Mouse (Mus musculus): ENCODE measurements around the gene Phf12.
"Not testable (repeated sequence)": the region's sequence is repeated elsewhere in the genome, so short reads cannot be mapped to it uniquely, and the experiment has no call there.

Phf12 gene

GRCm38 (mm10) chr11:78032809-78033195 is 50.2 kb downstream of the Phf12 start:
- no peak for DNase-seq

GRCm38 (mm10) chr11:78033931-78034617 is 51.5 kb downstream of the Phf12 start:
- no peak for DNase-seq

- DNase-seq, result no peak
Measured at GRCm38 (mm10) chr11:78036791-78037190, 54.2 kb downstream of the Phf12 start.

GRCm38 (mm10) chr11:78037831-78038752 is 55.5 kb downstream of the Phf12 start, which contains the start of gene Flot2:
TSS of gene Flot2 (plus strand) at chr11:78037931.
- peak; percentile 83 for DNase-seq

- DNase-seq, result no peak
Measured at GRCm38 (mm10) chr11:78040878-78041277, 58.3 kb downstream of the Phf12 start.

- not testable (repeated sequence) for DNase-seq
Measured at GRCm38 (mm10) chr11:78042290-78042870, 59.8 kb downstream of the Phf12 start.

- DNase-seq, result no peak
Measured at GRCm38 (mm10) chr11:78044758-78045251, 62.3 kb downstream of the Phf12 start.

- DNase-seq, result not testable (repeated sequence)
Measured at GRCm38 (mm10) chr11:78048637-78049036, 66.1 kb downstream of the Phf12 start.

GRCm38 (mm10) chr11:78053078-78053477 is 70.5 kb downstream of the Phf12 start:
- DNase-seq, result no peak

GRCm38 (mm10) chr11:78056946-78057345 is 74.4 kb downstream of the Phf12 start:
- no peak for DNase-seq

- DNase-seq, result peak; percentile 77
Measured at GRCm38 (mm10) chr11:78059833-78060757, 77.5 kb downstream of the Phf12 start.

- DNase-seq, result no peak
Measured at GRCm38 (mm10) chr11:78062563-78062962, 80.0 kb downstream of the Phf12 start.

- DNase-seq, result no peak
Measured at GRCm38 (mm10) chr11:78065906-78066305, 83.4 kb downstream of the Phf12 start.

GRCm38 (mm10) chr11:78066641-78067040 is 84.1 kb downstream of the Phf12 start:
- no peak for DNase-seq

GRCm38 (mm10) chr11:78067566-78067965 is 85.0 kb downstream of the Phf12 start:
- DNase-seq, result no peak

- DNase-seq, result no peak
Measured at GRCm38 (mm10) chr11:78069130-78069529, 86.6 kb downstream of the Phf12 start.

GRCm38 (mm10) chr11:78069646-78070045 is 87.1 kb downstream of the Phf12 start:
- DNase-seq, result no peak

GRCm38 (mm10) chr11:78071938-78072337 is 89.4 kb downstream of the Phf12 start:
- DNase-seq, result no peak

- DNase-seq, result no peak
Measured at GRCm38 (mm10) chr11:78072425-78073130, 90.0 kb downstream of the Phf12 start.

- DNase-seq, result no peak
Measured at GRCm38 (mm10) chr11:78073577-78074276, 91.2 kb downstream of the Phf12 start.

- no peak for DNase-seq
Measured at GRCm38 (mm10) chr11:78074277-78074652, 91.7 kb downstream of the Phf12 start.

Measured in retina, postnatal 1 day (tissue).